Mouse (Mus musculus): ENCODE data around the gene Hist1h4k.
"Not testable (repeated sequence)": the region's sequence is repeated elsewhere in the genome, so short reads cannot be mapped to it uniquely, and the experiment has no call there.

Gene Hist1h4k

DNA sequence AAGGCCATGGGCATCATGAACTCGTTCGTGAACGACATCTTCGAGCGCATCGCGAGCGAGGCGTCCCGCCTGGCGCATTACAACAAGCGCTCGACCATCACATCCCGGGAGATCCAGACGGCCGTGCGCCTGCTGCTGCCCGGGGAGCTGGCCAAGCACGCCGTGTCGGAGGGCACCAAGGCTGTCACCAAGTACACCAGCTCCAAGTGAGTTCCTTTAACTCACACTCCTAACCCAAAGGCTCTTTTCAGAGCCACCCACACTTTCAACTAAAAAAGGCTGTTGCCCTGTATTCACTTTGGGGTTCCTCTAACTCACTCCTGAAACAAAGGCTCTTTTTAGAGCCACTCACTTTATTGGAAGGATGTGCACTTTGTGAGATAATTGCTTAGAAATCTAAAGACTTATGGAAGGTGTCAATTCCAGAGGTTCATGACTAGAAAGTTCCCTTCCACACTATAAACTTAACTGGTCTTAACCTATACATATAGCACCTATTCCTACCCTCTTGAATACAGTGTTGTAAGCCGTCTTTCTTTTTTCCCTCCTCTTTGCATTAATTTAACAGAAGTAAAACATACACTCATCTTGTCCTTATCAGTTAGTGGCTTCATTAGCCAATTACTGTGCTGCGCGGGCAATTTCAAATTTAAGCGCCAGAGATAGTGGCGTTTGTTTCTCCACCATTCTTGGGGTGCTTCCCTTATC is 4.1 kb upstream of the Hist1h4k start:
- in situ Hi-C loops (cut with MseI, MboI), result not testable (repeated sequence)

DNA sequence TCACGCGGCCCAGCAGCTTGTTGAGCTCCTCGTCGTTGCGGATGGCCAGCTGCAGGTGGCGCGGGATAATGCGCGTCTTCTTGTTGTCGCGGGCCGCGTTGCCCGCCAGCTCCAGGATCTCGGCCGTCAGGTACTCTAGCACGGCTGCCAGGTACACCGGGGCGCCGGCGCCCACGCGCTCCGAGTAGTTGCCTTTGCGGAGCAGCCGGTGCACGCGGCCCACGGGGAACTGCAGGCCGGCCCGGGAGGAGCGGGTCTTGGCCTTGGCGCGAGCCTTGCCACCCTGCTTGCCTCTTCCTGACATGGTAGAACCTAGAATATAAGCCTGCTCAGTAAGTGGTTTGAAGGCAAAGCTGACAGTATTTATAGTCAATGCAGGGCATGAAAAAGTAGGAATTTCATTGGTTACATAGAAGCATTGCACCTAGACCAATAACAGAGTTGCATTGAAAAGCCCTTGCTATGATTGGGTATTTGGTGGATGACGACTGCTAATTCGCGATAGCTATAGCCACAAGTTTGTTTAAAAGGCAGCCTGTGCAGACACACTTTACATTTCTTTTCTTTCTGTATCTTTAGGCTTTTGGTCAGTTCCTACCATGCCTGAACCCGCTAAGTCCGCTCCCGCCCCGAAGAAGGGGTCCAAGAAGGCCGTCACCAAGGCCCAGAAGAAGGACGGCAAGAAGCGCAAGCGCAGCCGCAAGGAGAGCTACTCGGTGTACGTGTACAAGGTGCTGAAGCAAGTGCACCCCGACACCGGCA is 3.4 kb upstream of the Hist1h4k start, which contains the start of the genes Hist1h2ak and Hist1h2bn:
Gene Hist1h2ak, minus strand, starts transcription at position 304 of the 762 bp plus-strand sequence.
Gene Hist1h2bn, plus strand, starts transcription at position 600 of the 762 bp plus-strand sequence.
- in situ Hi-C loops (cut with MseI, MboI), result not testable (repeated sequence)

DNA sequence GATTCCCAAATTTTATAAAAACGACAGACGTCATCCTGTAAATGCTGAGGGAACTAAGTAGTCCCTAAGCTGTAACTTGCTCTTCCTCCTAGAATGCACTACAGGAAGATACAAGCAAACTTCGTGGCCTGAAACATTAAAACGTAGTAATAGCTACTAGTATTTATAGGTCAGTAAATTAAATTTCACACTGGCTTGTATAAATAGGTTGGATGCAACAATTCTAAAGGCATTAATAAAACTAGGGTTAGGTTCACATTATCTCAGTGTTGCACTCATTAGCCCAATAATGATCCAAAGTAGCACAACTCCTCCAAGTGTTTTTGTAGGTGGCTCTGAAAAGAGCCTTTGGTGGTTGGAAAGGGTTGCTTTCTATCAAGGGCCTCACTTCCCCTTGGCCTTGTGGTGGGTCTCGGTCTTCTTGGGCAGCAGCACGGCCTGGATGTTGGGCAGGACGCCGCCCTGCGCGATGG is 2.8 kb upstream of the Hist1h4k start:
- in situ Hi-C loops (cut with MseI, MboI), result no loop called here

DNA sequence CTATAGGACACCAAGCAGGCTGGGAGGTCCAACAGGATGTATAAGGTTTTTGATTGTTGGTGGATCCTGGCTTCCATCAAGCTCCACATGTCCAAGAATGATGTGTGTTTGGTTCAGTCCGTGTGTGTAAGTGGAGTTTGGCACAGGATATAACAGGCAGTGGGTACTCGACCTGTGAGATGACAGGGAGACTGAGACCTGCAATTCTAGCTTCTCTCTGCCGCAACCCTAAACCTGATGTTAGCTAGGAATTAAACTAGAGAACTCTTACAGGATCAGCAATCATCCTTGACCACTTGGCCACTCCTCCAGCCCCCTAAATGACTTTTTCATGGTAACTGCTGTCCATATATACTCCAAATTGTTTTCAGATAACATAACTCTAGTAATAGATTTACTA is 2.1 kb upstream of the Hist1h4k start:
- in situ Hi-C loops (cut with MseI, MboI), result no loop called here

DNA sequence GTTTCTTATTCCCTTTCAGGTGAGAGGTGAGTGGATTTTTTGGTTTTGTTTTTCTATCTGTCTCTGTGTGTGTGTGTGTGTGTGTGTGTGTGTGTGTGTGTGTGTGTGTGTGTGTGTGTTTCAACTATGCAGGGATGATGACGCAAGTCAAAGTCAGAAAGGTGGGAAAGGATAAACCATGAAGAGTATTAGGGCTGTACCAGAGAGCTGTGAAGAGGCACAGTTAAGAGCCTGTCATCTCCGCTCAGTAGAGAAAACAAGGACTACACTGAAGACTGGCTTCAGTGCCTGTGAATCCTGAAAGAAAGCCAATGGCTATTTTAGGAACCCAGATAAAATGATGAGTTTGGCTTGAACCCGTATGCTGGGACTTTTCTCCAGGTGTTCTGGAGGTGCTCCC is 1.5 kb upstream of the Hist1h4k start:
- in situ Hi-C loops (cut with MseI, MboI), result no loop called here

DNA sequence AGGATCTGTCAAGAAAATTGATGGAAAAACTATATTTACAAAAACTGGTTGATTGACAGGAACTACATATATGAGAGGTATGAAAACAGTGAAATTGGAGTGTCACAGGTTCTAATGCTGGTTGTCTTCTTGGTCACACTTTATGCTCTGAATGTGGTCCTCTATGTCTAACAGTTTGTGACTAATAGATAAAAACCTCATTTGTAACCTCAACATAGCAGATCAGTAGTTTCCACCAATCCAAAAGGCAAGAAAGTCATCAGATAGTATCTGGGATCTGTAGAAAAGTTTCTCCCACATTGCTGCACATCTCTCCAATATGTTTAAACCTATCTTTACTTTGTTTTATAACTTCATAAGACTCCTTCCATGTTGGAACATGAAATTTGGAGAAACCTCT is 1.1 kb upstream of the Hist1h4k start:
- in situ Hi-C loops (cut with MseI, MboI), result no loop called here

DNA sequence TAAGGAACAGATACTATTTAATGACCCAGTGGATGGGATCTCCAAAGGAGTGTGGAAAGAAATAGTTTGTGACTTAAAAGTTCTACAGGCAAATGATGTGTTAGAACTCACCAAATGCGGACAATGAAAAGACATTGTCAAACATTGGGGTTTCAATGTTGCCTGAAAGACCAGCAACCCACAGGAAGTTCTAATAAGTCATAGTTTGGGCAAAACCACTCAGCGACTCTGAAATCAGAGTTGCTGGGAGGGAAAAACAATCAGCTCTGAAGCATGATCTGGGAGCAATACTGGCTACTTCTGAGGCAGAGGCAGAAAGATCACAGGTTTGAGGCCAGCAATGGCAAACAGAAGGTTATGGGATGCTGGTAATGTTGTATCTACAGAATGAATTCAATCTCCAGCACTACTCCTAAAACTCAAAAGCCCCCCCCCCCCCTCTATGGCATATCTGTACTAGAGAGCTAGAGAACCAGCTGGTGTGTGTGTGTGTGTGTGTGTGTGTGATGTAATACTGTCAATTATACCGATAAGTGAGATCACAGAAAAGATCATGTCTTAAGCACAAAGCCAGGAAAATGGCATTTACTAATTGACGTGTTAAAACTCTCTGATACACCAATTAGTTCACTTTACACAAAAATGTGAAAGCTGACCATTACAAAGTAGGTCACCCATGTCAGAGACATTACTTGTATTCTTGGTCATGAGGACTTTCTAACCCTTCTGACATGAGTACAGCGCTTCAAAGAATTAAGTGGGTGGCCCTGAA is 732 bp downstream of the Hist1h4k start:
- in situ Hi-C loops (cut with MseI, MboI), result no loop called here

DNA sequence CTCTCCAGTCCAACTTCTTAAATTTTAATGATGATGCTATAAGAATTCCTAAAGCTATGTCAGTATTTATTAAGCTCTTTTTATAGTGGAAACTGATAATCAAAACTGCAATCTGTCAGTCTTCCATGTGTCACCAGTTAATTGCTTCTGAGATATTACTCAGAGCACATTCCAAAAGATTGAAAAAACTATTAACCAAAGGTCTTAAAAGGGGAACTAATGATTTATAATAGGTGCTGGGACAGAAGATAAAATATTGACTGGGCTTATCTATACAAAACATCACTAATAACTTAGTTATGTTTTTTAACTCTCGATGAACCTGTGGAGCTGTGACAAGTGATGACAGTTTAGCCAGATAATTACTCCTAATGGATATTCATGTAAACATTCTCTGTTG is 5.3 kb downstream of the Hist1h4k start:
- in situ Hi-C loops (cut with MseI, MboI), result no loop called here

DNA sequence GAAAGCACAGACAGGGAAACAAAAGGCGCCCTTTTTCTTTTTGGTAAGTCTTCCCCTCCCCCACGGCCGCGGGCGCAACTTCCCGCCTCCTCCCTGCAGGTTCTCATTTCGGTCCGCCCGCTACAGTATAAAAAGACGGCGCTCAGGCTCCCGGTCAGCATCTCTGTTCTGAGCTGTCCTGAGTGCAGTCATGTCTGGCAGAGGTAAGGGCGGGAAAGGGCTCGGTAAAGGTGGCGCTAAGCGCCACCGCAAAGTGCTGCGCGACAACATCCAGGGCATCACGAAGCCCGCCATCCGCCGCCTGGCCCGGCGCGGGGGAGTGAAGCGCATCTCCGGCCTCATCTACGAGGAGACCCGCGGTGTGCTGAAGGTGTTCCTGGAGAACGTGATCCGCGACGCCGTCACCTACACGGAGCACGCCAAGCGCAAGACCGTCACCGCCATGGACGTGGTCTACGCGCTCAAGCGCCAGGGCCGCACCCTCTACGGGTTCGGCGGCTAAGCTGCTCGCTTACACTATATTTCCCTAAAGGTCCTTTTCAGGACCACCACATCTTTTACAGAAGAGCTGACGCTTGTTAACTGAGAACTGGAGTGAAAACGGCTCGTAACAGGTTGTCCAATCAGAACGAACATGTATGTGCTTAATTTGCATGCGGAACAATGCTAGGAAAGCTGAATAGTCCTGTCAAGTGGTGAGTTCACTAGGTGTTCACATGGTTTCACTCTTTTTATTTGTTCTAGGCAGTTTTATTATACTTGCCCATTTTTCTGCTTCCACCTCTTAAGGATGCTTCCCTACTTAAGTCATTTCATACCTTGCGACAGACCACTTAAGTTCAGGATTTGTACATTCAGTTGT is 15.2 kb downstream of the Hist1h4k start, which contains the start of gene Hist1h4j:
Gene Hist1h4j, plus strand, starts transcription at position 159 of the 862 bp plus-strand sequence.
- in situ Hi-C loops (cut with MseI, MboI), result not testable (repeated sequence)

DNA sequence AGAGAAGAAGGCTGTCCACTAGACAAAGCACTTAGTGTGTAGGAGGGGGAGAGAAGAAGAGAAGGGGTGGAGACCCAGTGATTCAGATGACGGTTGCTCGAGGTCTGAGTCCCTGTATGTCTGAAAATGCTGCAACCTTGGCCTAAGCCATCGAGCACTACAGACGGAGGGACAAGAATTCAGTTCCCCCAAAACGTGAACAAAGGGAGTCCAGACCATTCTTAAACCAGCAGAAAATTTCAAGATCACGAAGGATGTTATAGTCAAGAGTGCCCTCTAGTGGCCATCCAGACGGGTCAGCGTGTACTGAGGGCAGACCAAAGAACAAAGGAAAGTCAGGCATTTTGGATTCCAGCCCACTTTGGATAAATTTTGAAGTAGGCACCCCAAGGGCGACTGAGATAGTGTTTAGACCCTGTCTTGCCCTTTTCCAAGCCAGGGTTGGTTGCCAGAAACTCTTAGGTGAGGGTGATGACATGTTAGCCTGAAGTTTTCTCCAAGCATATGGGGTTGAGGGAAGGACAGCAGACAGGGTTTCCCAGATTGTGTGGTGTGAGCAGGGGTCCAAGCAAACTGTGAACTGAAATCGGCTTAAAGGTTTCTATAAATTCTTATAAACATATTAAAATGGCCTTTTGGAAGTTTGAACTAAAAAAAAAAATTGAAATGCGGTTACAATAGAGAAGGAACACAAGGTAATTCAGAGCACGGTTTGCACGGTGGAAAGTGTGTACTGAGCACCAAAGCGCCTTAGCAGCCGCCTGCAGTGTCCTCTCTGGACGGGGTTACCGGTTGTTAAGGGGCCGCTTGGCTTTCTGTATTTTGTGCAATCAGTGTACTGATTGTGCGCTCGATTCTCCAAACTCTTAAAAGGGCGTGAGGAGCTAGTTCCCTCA is 16.0 kb downstream of the Hist1h4k start:
- in situ Hi-C loops (cut with MseI, MboI), result no loop called here

DNA sequence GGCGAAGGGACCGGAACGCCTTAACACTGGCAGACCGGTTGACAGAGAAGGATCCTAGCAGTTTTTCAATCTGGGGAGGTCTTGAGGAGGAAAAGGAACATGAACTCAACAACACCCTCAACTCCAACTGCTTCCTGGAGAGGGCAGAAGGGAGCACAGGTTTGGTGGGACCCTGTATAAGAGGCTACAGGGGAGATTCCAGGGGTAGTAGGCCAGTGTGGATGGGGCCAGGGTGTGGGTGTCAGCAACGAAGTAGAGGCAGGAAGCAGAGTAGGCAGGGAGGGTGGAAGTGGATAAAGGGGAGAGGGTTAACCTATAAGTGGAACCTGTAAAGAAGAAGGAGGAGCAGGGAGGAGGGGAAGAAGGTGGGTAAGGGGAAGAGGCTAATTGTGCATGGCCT is 16.8 kb downstream of the Hist1h4k start:
- in situ Hi-C loops (cut with MseI, MboI), result no loop called here

DNA sequence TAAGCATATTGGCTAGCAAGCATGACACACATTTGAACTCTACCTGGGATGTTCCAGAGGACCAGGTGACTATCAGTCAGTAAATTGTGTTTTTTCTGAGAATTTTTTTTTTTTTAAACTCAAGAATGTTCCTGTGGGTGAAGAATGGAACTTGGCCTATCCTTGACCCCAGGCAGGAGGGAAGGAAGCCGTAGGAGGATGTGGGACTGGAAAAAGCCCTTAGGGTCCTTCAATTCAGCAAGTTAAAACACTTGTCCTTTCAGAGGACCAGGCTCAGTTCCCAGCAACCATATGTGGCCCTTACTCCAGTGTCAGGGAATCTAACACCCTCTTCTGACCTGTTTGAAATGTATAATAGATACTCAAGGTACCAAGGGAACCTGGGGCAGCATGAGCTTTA is 20.8 kb downstream of the Hist1h4k start:
- in situ Hi-C loops (cut with MseI, MboI), result no loop called here

DNA sequence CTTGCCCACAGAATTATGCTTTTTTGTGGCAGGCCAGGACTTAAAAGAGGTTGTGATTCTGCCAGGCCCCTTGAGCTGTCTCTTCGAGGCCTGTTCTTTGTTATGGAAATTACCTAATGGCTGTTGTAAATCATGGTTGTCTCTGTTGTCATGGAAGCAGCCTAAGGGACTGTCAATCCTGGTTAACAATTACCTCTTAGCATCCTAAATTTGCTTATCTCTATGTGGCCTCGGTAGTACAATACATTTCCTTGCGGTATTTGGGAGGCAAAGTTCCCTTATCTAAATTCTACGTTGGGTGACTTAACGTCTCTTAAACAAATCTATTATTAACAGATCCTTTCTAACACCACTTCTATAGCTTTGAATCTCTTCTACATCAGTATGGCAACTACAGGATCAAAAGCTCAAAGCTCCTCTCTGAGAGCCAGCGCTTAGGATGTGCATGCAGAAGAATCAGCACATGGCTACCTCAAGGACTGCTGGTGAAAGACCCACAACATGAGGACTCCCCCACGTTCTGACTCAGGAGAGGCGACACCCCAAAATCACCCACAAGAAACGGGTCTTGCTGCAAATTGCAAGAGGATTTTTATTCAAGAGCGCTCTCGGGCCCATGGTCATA is 22.2 kb downstream of the Hist1h4k start:
- in situ Hi-C loops (cut with MseI, MboI), result no loop called here

DNA sequence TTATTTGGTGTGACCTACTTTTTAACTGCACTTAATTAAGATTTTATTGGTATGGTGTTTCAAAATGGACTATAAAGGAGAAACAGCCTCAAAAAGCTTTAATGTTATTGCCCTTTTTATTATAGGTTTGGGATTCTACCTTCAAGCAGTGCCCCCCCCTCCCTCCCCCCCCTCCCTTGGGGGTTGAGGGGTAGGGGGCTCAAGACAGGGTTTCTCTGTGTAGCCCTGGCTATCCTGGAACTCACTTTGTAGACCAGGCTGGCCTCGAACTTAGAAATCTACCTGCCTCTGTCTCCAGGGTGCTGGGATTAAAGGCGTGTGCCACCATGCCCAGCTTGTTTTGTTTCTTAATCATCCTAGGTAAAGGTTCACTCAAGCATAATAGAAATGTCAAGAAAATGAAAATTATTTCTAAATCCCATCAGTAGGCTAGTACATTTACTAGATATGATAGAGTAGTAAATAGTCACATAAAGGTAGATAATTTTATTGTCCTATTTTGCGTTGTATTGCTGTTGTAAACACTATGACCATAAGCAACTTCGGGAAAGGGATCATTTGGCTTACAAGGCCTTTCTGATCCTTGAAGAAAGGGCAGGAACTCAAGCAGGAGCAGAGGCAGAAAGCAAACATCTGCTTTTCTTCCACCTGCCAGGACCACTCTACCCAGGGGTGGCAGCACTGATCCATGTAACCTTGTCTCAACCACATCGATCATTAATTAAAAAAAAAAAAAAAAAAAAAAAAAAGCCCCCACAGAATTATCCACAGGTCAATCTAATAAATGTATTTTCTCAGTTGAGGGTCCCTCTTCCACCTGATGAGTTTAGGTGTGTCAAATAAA is 27.1 kb downstream of the Hist1h4k start:
- in situ Hi-C loops (cut with MseI, MboI), result loop anchor here in 1 of 2 experiments (25.0 kb wide), 1 partner anchor 314 kb away; the partner anchor contains the start of genes Hist1h2ag, Hist1h2ah, Hist1h2bj and Hist1h2bk

DNA sequence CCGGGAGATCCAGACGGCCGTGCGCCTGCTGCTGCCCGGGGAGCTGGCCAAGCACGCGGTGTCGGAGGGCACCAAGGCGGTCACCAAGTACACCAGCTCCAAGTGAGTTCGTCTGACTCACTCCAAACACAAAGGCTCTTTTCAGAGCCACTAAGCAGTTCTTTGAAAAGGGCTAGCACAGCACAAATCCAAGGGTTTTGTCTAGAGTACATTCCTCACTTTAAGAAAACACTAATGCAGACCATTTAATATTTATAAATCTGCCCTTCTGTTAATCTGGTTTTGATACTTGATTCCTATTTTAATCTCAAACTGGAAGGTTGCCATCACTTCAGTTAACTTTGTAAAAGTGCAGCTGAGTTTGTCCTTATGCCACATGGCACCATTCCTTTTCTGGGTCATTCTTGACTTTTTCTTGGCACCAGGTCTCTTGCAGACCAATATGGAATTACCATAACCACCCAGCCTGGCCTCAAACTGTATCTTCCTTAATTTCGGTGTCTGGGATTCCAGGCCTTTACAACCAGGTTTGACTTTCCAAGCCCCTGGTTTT is 27.9 kb downstream of the Hist1h4k start:
- in situ Hi-C loops (cut with MseI, MboI), result loop anchor here in 1 of 2 experiments (25.0 kb wide), 1 partner anchor 315 kb away; the partner anchor contains the start of genes Hist1h2ag, Hist1h2ah, Hist1h2bj and Hist1h2bk

DNA sequence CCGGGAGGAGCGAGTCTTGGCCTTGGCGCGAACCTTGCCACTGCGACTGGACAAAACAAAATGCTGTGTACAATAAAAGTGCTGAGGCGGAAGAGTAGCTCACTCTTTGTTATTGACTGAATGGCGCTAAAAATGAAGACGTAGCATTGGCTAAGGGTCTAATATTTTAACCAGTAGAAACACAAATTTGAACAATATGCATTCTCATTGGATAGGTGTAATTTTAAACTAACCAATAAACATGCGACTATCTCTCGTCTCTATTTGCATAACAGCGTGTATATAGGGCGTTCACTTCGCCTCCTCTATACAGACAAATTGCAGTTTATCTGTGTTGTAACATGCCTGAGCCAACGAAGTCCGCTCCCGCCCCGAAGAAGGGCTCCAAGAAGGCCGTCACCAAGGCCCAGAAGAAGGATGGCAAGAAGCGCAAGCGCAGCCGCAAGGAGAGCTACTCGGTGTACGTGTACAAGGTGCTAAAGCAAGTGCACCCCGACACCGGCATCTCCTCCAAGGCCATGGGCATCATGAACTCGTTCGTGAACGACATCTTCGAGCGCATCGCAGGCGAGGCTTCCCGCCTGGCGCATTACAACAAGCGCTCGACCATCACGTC is 28.4 kb downstream of the Hist1h4k start, which contains the start of gene Hist1h2bm:
Gene Hist1h2bm, plus strand, starts transcription at position 288 of the 616 bp plus-strand sequence.
- in situ Hi-C loops (cut with MseI, MboI), result loop anchor here in 1 of 2 experiments (25.0 kb wide), 1 partner anchor 315 kb away; the partner anchor contains the start of genes Hist1h2ag, Hist1h2ah, Hist1h2bj and Hist1h2bk

DNA sequence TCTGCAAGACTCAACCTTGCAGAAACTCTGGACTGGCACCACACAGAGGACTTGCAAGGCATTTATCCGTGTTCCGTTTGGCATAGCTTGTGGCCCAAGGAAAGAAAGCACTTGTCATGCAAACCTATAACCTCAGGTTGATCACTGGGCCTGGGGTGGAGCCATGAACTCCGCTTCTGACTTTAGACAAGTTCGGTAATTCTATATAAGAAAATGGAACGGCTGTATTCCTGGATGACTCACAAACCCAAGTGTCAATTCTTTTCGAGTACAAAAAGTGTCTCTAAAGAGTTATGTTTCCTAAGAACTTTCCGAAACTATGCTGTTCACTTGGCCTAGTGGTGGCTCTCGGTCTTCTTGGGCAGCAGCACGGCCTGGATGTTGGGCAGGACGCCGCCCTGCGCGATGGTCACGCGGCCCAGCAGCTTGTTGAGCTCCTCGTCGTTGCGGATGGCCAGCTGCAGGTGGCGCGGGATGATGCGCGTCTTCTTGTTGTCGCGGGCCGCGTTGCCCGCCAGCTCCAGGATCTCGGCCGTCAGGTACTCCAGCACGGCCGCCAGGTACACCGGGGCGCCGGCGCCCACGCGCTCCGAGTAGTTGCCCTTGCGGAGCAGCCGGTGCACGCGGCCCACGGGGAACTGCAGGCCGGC is 29.1 kb downstream of the Hist1h4k start:
- in situ Hi-C loops (cut with MseI, MboI), result loop anchor here in 1 of 2 experiments (25.0 kb wide), 1 partner anchor 316 kb away; the partner anchor contains the start of genes Hist1h2ag, Hist1h2ah, Hist1h2bj and Hist1h2bk

Data from mouse trophoblast stem cell (cell line).